Mouse (Mus musculus): ENCODE measurements at regions not wholly inside any gene's neighbourhood (a gene's known extent, or its start where the extent isn't known, plus 50 kb on each side); places are given as distances from the start of the nearest gene placed in this dataset.

DNA sequence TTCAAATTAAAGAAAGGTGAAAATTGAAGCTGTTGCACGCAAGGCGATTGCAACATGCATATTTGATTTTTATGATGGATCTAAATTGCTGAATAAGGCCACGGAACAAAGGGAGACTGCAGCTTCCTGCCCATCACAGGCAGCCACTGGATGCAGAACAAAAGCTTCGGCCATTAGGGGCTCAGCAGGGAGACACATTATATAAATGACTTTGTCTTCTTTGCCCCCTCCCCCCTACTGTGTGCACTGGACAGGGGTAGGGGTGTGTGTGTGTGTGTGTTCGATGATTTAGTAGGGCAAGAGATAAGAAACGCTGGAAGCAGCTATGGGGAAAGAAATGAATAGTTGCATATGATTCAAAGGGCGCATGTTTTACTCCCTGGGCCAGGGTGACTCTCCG lies 481.2 kb upstream of the Pmfbp1 start:
- DNase-seq (ENCODE audit: low spot score in 2 of 2) = no peak

DNA sequence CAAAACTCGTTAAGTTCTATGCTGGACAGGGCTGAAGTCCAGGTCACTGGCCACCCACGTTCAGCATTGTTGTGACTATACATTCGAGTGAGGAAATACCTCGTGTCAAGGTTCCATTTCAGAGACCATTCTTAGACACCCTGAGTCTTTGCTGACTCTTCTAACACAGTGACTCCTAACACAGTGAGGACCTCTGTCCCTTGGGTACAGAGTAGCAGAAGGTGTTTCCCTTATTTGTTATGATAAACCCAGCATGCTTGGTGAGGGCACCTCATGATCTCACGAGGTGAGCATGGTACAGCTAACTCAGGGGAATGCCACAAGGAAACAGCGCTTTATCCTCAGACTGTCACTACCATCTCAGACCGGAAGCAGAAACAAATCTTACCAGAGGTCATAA lies 480.2 kb upstream of the Pmfbp1 start:
- DNase-seq (ENCODE audit: low spot score in 2 of 2) = no peak

DNA sequence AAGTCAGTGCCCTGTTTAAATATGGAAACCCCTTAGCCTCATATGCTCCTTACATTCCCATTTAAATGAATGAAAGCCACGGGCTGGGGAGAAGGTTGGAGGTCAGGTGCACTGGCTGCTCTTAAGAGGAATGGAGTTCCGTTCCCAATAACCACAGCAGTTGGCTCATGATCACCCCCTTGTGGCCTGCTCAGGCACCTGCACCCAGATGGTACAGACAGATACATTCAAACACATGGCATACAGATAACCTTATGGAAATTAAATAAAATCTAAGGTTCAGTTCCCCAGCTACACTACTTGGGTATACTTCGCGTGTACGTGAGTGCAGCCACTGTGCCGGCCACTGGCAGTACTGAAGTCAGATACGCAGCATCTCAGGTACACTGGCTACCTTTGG lies 479.1 kb upstream of the Pmfbp1 start:
- peak in 1 of 2 experiments; percentile 12 for DNase-seq (ENCODE audit: low spot score in 2 of 2)

DNA sequence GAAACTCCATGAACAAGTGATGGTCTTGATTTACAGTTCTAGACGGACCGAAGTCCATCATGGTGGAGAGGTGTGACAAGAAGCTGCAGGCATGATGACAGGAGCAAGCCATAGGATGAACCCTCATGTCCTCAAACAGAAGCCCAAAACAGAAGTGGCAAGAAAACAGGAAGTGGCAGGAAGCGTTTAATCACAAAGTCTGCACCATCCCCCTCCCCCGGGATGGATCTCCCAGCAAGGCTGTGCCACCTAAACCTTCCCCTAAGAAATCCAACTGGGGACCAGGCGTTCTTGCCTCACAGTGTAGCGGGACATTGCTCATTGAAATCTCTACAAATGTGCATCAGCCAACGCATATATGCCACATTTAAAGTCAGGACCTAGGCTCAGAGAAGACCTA lies 474.3 kb upstream of the Pmfbp1 start:
- no peak for DNase-seq (ENCODE audit: low spot score in 2 of 2)

DNA sequence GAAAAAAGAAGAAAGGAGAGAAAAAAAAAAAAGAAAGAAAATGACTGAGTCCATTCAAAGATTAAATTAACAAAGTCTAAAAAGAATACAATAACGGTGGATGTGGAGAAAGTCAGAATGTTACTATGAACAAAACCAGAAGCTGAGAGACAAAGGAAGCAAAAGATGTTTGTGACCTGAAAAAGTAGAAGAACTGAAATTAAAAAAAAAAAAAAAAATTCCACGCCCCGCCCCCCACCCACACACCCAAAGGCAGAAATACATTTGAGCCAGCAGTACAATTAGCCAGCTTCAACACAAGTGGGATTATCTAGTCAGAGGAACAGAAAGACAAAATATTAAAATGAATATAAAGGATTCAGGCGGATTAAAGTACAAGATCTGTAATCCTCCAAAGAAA lies 473.7 kb upstream of the Pmfbp1 start:
- DNase-seq (ENCODE audit: low spot score in 2 of 2) = no peak

DNA sequence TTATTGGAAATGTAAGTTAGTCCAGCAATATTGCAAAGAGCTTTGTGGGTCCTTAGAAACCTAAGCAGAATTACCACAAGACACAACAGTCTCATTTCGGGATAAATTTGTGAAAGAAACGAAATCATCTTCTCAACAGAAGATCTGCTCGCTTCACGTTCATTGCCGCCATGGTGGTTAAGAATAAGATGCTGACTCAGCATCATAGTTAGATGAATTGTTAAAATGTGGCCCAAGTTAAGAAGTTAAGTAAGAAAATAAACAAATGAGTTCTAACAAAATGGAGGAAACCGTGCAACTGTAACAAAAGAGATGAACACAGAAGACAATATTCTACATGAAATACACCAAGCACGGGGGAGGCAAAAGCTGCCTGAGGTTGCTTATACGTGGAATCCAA lies 465.9 kb upstream of the Pmfbp1 start:
- no peak for DNase-seq (ENCODE audit: low spot score in 2 of 2)

DNA sequence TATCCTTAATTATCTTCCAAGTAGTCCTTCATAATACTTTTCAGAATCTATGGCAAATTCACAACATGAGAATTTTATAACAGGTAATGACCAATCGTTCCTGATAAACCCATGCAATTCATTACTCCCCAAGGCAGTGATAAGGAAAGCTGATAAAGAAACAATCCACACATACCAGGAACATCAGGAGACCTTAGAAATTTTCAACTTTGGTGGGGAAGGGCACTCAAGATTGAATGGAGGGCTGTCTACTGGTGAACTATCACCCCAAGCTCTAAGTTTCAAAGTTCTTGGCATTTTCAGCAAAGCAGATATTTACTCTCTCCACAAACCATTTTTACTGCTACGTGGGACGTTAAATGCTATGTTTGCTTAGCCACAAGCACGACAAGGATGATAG lies 440.2 kb upstream of the Pmfbp1 start:
- no peak for DNase-seq (ENCODE audit: low spot score in 2 of 2)

DNA sequence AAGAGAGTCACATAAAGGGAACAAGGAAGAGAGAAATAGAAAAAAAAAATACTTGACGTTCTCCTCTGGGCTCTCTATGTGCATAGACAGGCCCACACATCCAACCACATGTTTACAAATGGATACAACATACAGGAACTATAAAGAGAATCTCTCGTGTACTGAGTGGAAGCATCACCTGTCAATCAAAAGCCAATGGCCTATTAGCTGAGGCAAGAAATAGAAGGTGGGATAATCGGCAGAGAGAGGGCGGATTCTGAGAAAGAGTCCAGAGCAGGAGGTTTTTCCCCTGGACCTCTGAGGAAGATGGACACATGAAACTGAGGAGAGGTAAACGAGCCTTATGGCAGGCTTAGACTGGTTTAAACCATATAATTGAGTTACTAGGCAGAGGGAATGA lies 434.7 kb upstream of the Pmfbp1 start:
- no peak for DNase-seq (ENCODE audit: low spot score in 2 of 2)

DNA sequence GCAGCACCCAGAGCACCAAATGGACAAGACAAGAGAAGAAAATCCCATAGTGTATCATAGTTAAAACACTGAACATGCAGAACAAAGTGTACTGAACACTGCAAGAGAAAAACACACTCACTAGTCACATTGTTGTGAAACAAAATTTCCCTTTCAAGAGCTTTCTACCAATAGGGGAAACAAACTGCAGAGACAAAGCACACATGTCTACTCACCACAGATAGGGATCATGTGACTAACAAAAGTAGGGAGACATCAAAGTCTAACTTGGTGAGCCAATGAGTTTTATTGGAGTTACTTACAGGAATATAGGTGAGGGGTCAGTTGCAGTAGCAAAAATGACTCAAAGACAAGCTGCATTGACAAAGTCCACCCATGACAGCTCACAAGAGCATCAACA lies 431.5 kb upstream of the Pmfbp1 start:
- no peak for DNase-seq (ENCODE audit: low spot score in 2 of 2)

DNA sequence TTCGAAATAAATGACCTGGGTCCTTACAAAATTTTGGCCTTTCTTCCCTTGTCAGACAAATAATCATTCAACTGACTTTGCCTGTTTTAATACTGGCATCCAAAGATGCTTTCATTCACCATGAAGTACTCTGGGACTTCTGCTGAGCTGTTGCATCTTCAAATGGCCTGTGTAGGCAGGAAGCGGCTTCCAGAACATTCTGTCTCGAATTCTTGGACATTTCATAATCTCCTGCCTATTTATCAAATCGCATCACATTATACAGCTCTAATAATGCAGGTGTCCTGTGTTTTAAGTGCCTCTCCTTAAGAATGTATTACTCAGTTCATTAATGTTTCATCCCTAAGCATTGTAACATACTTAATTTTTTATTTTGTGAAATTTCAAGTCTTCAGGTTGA lies 420.1 kb upstream of the Pmfbp1 start:
- no peak for DNase-seq (ENCODE audit: low spot score in 2 of 2)

DNA sequence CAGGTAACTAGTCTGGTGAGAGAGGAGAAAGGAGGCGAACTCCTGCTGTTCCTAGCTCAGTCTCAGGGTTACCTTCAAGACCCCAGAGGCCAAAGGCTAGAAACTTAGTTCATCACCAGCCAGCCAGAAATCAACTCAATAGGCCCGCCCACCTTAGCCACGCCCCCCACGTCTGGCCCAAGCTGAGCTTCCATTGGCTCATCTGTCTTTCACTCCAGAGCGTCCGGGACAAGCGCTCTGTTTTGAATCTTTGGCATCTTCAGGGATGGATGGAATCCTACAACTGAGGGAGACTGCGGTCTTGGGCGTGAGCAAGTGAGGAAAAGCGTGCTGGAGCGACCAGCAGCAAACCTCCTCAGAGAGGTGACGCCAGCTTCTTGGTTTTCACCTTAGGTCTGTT lies 418.8 kb upstream of the Pmfbp1 start:
- no peak for DNase-seq (ENCODE audit: low spot score in 2 of 2)

DNA sequence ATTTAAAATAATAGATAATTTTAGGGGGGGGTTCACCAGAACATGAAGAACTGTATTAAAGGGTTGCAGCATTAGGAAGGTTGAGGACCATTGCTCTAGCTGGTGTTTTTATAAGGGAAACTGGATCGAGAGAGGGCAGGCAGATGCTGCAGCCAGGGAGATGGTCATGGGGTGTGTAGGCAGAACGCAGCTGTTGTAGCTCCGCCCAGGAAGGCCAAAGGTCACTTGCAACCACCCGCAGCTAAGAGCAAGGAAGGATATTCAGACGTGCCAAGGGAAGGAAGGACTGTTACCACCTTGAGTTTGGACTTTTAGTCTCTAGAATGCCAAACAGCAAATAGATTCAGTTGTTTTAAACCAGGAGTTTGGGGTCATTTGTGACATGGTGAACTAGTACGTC lies 414.6 kb upstream of the Pmfbp1 start:
- no peak for DNase-seq (ENCODE audit: low spot score in 2 of 2)

DNA sequence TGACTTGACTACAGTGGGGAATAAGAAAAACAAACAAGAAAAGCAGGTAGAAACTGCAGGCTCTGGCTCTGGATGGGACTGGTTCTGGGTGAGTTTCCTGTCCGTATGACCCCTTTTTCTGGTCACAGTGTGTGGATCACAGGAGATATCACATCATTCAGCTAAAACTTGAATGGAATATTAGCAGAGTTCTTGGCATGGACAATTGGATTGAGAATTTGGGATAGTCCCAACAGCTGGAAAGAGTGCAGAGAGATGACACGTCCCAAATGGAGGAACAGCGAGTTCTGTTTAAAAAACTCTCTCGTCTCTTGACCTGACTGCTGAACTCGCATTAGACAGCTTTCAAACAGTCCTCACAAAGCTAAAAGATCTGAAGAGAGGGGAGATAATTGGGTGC lies 412.5 kb upstream of the Pmfbp1 start:
- no peak for DNase-seq (ENCODE audit: low spot score in 2 of 2)

DNA sequence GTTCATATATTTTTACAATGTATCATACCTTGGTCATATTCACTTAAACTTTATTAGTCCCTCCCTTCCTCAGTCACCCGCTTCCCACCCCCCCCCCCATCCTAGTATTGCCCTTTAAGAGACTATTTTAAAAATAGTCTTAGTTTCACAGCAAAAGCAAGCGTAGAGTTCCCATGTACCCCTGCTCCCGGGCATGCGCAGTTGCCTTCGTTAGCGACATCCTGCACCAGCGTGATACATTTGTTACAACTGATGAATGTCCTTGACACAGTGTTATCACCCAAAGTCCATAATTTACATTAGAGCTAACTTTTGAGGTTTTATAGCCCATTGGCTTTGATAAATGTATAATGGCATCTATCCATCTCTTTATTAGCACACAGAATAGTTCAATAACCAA lies 408.7 kb upstream of the Pmfbp1 start:
- no peak for DNase-seq (ENCODE audit: low spot score in 2 of 2)

DNA sequence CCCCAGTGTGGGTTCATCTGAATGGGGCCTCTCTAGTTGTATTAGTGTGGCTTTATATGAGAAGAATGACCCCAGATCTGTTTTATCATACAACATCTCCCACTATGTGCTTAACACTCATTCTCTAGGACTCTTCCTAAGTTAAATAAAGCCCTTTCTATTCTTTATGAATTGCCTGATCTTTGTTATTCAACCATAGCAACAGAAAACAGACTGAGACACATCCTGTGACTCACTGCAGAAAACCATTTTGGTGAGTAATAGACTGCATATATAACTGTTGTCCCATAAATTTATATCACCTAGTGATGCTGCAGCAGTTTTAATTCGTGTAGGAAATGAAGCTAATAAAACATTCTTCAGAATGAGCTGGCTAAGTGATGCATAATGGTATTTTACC lies 406.0 kb upstream of the Pmfbp1 start:
- DNase-seq (ENCODE audit: low spot score in 2 of 2) = no peak

DNA sequence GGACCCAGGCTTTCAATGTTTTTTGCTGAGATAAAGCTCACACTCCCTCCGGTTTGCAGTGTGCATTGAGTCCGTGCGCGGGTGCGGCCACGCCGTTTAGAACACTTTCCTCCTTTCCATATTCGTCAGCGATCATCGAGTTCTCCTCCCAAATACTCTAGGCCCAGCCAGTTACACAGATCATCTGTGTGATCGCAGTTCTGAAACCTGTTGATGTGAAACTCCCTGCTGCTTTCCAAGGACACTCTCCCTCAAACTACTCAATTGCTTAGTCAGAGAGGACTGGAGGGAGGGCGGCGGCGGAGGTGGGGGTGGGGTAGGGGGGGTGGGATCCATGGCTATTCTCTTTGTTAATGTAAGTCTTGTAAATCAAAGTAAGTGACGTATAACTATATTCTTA lies 394.2 kb upstream of the Pmfbp1 start:
- no peak for DNase-seq (ENCODE audit: low spot score in 2 of 2)

DNA sequence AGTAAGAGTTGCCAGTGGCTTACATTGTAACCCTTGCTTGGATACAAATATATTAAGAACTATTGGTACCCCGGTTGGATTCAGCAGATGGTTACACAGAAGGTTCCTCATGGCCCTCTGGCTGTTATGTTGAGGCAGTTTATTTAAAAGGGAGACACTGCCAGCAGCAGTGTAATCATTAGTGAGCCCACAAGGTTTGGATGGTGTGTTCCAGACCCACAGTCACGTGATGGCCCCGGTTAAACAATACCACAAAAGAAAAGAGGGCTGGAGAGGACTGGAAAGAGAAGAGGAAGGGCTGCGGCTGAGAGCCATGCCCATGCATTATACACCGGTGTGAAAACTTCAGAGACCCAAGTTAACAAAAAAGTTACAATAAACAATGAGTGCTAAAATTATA lies 392.4 kb upstream of the Pmfbp1 start:
- DNase-seq (ENCODE audit: low spot score in 2 of 2) = no peak

DNA sequence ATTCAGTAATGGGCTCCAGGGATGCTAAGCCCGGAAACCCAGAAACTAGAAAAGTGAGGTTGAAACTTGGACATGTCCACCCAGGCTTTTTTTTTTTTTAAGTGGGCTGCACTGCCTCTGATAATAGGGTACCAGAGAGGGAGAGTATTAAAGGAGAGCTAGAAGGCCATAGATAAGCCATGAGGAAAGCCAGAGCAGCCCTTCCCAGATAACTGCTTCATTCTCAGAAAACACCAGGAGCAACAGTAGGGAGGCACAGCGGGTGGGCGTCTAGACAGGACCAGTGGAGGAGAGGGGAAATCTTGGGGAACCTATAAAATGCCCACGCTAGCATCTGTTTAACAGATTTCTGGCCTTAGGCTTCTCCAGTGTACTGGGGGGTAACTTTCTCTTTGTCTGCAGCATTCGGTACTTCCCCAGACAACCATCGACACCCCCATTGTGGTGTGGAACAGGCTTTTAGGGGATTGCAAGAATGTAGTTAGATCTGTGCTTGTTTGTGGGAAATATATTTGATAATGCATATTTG lies 389.0 kb upstream of the Pmfbp1 start:
- no peak for DNase-seq (ENCODE audit: low spot score in 2 of 2)

DNA sequence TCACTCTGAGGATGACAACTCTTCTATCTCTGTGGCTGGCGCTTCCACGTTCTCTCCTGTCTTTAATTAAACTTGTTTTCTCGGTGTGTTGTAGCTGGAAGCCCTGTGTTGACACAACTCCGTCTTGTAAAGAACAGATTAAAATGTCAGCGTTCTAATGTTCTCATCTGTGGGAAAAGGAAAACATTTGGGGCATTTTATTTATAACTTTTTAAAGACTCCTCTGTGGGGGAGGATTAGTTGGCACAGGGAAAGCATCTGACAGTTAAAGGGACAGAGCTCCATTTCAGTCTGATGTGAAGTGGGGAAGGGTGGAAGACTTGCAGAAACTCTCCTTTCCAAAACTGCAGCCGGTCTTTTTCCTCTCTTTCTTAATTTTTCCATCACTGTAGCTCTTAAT lies 388.1 kb upstream of the Pmfbp1 start:
- no peak for DNase-seq (ENCODE audit: low spot score in 2 of 2)

DNA sequence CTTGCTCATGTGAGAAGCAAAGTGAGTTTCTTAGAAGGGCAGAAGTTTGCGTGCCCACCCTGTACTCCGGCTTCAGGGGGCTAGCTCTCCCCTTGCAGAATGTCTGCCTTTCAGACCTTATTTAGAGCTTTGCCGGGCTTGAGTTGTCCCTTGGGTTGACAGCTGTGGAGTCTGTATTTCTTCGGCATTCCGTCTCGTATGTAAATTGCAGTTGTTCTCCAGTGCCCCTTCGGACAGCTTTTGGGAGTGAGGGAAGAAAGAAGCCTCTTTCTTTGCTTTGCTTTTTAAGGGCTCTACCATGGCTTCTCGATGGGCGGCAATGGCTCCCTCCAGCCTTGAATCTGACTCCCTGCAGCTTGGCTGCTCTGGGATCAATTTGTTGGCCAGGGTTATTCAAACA lies 386.9 kb upstream of the Pmfbp1 start:
- no peak for DNase-seq (ENCODE audit: low spot score in 2 of 2)

DNA sequence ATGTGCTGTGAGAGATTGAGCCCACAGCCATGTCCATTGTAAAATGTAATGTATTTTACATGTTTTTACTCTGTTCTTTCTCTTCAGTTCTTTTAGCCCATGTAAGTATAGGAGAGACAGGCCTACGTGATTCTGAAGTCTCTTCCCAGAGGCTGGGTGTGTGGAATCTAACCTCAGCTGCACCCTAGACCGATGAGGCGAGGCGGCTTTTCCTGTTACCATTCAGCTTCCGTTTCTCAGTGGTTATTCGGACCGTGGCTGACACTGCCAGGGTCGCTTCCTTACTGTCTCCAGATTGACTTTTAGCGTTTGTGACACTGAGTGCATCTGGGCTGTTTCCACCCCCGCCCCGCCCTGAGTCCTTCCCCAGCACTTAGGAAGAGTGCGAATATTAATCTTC lies 386.1 kb upstream of the Pmfbp1 start:
- no peak for DNase-seq (ENCODE audit: low spot score in 2 of 2)

DNA sequence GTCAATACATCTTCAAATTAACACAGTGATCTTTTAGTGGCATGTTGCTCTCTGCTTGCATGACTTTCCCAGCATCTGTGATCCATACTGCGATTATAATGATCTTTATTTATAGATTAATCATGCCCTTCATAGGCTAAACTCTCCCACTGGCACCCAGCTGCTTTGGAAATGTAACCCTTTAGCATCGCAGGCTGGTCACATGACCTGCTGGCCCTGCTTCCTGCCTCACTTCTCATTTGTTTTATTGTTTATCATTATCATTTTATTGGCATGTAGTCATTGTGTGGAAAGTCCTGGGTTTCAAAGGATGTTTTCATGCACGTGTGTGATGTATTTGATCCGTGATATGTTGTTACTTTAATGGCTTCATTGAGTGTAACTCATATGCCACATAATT lies 384.4 kb upstream of the Pmfbp1 start:
- no peak for DNase-seq (ENCODE audit: low spot score in 2 of 2)

DNA sequence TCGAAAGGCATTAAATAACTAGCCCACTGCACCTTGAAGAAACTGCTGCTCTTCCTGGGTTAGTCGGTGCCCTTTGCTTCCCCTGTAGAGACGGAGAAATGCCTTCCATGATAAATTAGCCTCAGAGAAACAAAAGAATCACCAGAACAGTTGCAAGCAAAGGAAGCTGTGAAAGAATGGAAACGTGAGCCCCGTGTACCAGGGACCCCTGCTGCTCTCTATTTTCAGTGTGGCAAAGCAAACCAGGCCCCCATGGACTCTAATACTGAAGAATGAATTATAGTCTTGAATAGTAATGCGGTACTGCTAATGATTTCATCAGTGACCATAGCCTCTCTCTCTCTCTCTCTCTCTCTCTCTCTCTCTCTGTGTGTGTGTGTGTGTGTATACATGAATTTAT lies 372.1 kb upstream of the Pmfbp1 start:
- no peak for DNase-seq (ENCODE audit: low spot score in 2 of 2)

DNA sequence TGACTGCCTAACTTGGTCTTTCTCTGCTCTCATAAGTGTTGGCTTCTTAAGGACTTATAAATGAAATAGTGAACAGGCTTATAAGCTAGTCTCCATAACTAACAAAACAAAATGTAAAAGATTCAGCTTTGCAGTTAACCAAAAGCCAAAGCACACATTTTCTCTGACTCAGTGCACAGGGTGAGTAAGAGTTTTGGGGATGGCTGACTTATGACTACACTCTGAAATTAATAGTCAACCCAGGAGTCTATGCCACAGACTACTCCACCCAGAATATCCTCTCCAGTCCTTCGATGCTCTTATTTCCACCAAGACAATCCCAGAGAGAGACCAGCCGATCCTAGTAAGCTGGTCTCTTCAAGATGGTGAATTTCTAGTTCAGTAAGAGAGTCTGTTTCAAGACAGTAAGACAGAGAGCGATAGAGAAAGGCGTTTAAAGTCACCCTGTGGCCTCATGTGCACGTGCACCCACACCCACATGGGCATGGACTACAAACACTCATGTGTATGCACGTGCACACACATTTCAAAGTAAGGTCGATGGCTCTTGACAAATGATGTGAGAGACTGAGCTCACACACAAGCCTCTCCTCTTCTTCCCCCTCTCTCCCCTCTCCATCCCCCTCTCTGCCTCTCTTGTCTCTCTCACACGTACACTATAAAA lies 351.2 kb upstream of the Pmfbp1 start:
- no peak for DNase-seq (ENCODE audit: low spot score in 2 of 2)

Measured in gastrocnemius, adult 8-10 months (tissue).